Mouse (Mus musculus) C2C12 (cell line): Measurements from ENCODE around the gene Rbpjl.

ENCODE experiments used
- CTCF ChIP-seq: IDR thresholded peaks from one replicate; pipeline ENCODE4 v1.5.1; 2011; ENCODE audit not compliant: control insufficient read depth, insufficient read depth, insufficient read length
- FOSL1 ChIP-seq: IDR thresholded peaks from one replicate; pipeline ENCODE4 v1.8.0; 2011; ENCODE audit warnings: mild to moderate bottlenecking, low read length; ENCODE audit not compliant: poor library complexity, insufficient read depth, severe bottlenecking
- MAX ChIP-seq: IDR thresholded peaks from one replicate; pipeline ENCODE4 v1.6.1; 2011; ENCODE audit warnings: mild to moderate bottlenecking, control low read depth

DNA sequence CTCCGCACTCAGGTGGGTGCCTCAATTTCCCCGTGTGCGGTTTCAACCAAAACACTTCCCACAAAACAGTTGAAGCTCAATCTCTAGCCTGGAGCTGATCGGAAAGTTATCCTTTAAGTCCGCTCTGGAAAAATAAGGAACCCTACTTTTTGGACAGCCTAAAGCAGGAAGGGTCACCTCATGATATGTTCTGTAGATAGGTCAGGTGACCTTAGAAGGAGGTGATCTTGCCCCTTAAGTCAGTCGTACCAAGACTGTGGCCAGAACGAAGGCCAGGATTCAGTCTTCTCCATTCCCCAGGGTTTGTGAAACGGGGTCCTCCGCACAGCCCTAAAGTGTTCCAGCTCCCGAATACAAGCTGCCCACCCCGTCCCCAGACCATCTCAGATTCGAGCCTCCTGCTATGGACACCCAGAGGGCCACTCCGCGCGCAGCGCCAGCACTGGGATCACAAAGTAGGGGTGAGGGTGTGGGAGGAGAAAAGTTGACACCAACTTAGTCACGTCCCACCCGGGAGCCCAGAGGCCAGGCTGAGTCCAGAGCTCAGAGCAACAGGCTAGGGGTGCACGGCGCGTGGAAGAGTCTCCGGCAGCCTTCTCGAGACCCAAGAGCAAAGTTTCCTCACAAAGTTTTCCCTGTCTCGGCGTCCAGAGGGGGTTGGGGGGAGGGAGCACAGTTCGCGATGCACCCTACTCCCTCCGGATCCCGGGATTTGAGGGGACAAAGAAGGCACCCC, 39.5 kb downstream of the Rbpjl start:
- TF ChIP-seq CTCF, result no peak
- TF ChIP-seq FOSL1, result no peak
- no peak for TF ChIP-seq MAX
